Mouse (Mus musculus): Measurements from ENCODE around the gene Cfd.

Gene Cfd

DNA sequence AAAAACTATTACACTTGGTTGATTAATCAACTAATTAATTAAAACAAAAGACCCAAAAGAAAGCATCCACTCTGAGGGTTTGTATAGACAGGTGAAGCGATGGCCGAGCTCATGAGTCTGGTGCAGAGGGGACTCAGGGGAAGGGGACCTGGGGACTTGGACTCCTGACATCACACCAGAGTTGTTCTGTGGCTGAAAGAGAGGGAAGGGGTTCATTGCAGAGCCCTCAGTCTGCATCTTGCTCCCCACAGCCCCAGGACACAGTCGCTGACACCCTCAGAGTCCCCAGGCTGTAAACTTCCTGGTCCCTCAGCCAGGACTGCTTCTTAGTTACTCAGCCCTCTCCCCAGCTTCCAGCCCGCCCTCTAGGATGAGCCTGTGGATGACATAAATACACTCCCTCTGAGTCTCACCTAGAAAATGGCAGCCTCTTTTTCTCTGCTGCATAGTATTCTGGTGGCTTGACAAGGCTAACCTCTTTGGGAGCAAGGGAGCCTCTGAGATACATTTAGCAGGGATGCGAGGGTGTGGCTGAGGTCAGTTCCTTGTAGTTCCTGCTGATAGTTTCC, 27.0 kb downstream of the Cfd start:
- in situ Hi-C loops (cut with MboI, MseI) = loop anchor here (10.0 kb wide), 1 partner anchor 1343 kb away; the partner anchor contains the start of gene Ilvbl

DNA sequence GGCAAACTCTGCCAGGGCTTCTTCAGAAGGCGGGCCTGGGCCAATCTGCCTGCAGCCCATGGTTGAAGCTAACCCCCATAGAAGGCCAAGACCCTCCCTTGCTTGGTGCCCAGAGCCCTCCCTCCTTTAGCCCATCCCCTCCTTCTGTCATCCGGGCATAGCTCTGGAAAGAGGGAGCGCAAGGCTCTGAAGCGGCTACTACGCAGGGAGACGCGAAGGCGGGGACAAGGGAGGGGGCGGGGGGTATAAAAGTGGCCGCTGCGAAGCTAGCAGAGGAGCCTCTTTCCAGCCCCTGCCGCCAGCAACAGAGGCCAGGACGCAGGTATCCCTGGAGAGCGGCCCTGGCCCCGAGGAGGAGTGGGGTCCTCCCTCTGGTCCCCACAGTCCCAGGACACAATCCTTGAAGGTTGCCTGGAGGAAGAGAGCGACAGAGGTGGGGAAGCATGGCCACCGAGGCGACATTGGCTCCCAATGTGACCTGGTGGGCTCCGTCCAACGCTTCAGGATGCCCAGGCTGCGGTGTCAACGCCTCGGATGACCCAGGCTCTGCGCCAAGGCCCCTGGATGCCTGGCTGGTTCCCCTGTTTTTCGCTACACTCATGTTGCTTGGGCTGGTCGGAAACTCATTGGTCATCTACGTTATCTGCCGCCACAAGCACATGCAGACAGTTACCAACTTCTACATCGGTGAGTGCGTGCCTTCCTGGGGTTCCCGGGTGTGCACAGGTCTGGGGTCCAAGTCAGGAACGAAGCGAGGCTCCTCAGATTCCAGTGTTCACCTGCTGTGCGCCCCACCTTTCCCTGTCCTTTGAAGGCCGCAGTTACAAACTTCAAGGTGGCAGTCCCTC, 27.8 kb downstream of the Cfd start:
- in situ Hi-C loops (cut with MboI, MseI) = loop anchor here (10.0 kb wide), 1 partner anchor 1344 kb away; the partner anchor contains the start of gene Ilvbl

GRCm38 (mm10) chr10:79919251-79919849, 28.7 kb downstream of the Cfd start:
- in situ Hi-C loops (cut with MboI, MseI) = loop anchor here (10.0 kb wide), 1 partner anchor 1345 kb away; the partner anchor contains the start of gene Ilvbl

DNA sequence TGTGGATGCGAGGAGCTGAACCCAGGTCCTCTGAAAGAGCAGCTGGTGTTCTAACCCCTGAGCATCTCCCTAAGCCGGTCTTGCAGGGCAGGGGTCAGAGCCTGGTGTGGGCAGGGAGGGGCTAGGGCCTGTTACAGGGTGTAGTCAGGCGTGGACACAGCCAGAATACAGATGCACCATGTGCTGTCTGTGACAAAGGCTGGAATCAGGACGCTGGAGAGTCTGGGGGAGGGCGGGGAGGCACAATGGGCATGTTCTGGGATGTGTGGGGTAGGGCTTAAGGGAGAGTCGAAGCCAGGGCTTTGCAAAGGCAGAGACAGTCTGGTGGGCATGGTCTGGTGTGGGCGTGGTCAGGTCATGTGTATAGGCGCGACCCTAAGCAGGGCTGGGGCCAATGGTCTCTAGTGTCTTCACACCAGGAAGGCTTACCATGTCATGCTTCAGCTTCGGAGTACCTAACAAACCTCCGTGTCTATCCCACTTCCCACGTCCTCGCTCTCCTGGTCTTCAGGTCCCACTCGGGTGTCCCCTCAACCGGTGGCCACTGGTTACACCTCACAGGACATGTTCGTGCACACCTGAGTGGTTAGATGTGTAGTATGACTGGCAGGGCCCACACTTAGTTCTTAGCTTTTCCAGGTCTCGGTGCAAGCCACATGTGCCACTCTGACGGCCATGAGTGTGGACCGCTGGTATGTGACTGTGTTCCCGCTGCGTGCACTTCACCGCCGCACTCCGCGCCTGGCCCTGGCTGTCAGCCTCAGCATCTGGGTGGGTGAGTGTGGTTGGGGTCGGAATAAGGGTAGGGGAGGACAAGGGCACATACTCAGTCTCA, 29.6 kb downstream of the Cfd start:
- in situ Hi-C loops (cut with MboI, MseI) = no loop called here

GRCm38 (mm10) chr10:79920958-79921535, 30.4 kb downstream of the Cfd start, which contains the start of gene R3hdm4:
TSS of gene R3hdm4 (minus strand) at chr10:79921208.
- in situ Hi-C loops (cut with MboI, MseI) = no loop called here

- in situ Hi-C loops (cut with MboI, MseI) = no loop called here
Measured at GRCm38 (mm10) chr10:79921572-79921971, 30.9 kb downstream of the Cfd start.

- in situ Hi-C loops (cut with MboI, MseI) = loop anchor here (5.0 kb wide), 1 partner anchor 92 kb away; the partner anchor contains the start of gene Arhgap45
Measured at GRCm38 (mm10) chr10:79924998-79925784, 34.5 kb downstream of the Cfd start.

- in situ Hi-C loops (cut with MboI, MseI) = loop anchor here (5.0 kb wide), 1 partner anchor 91 kb away; the partner anchor contains the start of gene Arhgap45
Measured at GRCm38 (mm10) chr10:79925785-79926490, 35.3 kb downstream of the Cfd start.

- in situ Hi-C loops (cut with MboI, MseI) = loop anchor here (5.0 kb wide), 1 partner anchor 91 kb away; the partner anchor contains the start of gene Arhgap45
Measured at GRCm38 (mm10) chr10:79926491-79927323, 36.1 kb downstream of the Cfd start, which contains the start of gene Arid3a. TSS of gene Arid3a (plus strand) at chr10:79927043.

GRCm38 (mm10) chr10:79927324-79928029, 36.8 kb downstream of the Cfd start:
- in situ Hi-C loops (cut with MboI, MseI) = loop anchor here (5.0 kb wide), 1 partner anchor 90 kb away; the partner anchor contains the start of gene Arhgap45

GRCm38 (mm10) chr10:79928030-79928694, 37.5 kb downstream of the Cfd start:
- in situ Hi-C loops (cut with MboI, MseI) = loop anchor here (5.0 kb wide), 1 partner anchor 89 kb away; the partner anchor contains the start of gene Arhgap45

DNA sequence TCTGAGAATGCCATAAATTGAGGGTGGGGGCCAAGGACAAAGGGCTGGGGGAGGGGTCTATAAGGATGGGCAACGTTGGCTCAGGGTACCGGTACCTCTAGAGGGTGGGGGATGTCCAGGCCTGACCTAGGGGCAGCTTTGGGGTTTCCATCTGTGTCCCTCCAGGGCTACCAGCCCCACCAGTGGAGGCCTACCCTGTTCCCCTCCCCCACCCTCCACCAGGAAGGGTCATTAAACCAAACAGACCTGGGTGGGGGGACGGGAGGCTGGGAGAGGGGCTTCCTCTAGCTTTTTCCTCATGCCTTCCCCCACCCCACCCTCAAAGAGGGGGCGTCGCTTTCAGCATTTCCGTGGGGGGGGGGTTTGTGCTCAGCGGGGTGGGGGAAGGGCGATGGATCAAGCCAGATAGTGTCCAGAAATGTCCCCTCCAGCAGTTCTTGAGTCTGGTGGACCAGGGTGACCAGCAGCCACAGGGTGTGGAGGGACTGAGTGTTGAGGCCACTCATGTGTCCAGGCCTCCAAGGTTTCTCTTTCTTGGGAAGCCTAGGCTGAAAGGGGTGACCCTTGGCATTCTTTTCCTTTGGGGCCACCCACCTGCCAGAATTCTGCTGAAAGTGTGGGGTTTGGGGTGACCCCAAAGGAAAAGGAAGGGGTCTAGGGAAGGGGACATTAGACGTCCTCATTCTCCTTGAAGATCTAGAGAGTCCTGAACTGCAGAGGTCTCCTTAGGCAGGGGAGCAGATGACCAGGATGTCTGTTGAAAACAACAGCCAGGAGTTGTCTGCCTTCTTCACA, 38.5 kb downstream of the Cfd start:
- in situ Hi-C loops (cut with MboI, MseI) = loop anchor here (5.0 kb wide), 1 partner anchor 88 kb away; the partner anchor contains the start of gene Arhgap45

- in situ Hi-C loops (cut with MboI, MseI) = loop anchor here (5.0 kb wide), 1 partner anchor 87 kb away; the partner anchor contains the start of gene Arhgap45
Measured at GRCm38 (mm10) chr10:79929967-79930825, 39.5 kb downstream of the Cfd start.

GRCm38 (mm10) chr10:79930826-79931186, 40.2 kb downstream of the Cfd start:
- in situ Hi-C loops (cut with MboI, MseI) = no loop called here

DNA sequence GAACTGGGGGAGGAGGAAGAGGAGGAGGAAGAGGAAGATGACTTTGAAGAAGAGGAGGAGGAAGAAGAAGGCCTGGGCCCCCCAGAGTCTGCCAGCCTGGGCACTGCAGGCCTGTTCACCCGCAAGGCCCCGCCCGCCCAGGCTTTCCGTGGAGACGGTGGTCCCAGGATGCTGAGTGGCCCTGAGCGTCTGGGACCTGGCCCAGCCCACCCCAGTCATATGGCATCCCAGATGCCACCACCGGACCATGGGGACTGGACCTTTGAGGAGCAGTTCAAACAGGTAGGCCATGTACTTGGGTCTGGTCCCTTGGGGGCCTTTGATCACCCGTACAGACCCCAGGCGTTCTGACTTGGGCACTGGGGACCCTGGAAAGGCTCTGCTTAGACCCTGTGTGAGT, 41.1 kb downstream of the Cfd start:
- in situ Hi-C loops (cut with MboI, MseI) = no loop called here
